Mouse (Mus musculus) layer of hippocampus, postnatal 10 days (tissue): ENCODE results near the gene Pnrc1. TPM values are rescaled to one million over a fixed set of nuclear protein-coding genes. Genes with fewer than 3 reads are reported as not detected.

Source experiments
- DNase-seq, 2 experiments: peaks; one replicate each; pipeline ENCODE4 v3.0.0; 2021; ENCODE audit warnings: low spot score in 2 of 2
- total RNA-seq, 2 experiments: library from RNA; stranded (reverse); gene quantifications; 2 replicates each; pipeline ENCODE4 v1.2.3; 2021

Gene Pnrc1
- total RNA-seq, 2 experiments from 2014 or later = 94.9 to 101 TPM

- DNase-seq = no peak
These were observed 19.3 kb downstream of the Pnrc1 start for GRCm38 (mm10) chr4:33270386-33271314.

GRCm38 (mm10) chr4:33264979-33265726 is 24.8 kb downstream of the Pnrc1 start:
- DNase-seq = no peak

- no peak for DNase-seq
These were observed 27.1 kb downstream of the Pnrc1 start for GRCm38 (mm10) chr4:33262897-33263296.

GRCm38 (mm10) chr4:33261311-33261753 is 28.6 kb downstream of the Pnrc1 start:
- DNase-seq = peak; percentile 55 to 65

GRCm38 (mm10) chr4:33260311-33260710 is 29.7 kb downstream of the Pnrc1 start:
- no peak for DNase-seq

- DNase-seq = no peak
These were observed 32.5 kb downstream of the Pnrc1 start for GRCm38 (mm10) chr4:33257263-33257964.

GRCm38 (mm10) chr4:33254706-33255105 is 35.3 kb downstream of the Pnrc1 start:
- DNase-seq = no peak

- DNase-seq = no peak
These were observed 39.1 kb downstream of the Pnrc1 start for GRCm38 (mm10) chr4:33250867-33251266.

GRCm38 (mm10) chr4:33249716-33250230 is 40.2 kb downstream of the Pnrc1 start:
- DNase-seq = no peak

GRCm38 (mm10) chr4:33248915-33249314 is 41.0 kb downstream of the Pnrc1 start:
- peak in 1 of 2 experiments; percentile 29 for DNase-seq

- DNase-seq = peak; percentile 94 to 98
These were observed 41.7 kb downstream of the Pnrc1 start for GRCm38 (mm10) chr4:33248062-33248889.

GRCm38 (mm10) chr4:33247479-33248053 is 42.4 kb downstream of the Pnrc1 start:
- peak; percentile 100 for DNase-seq

GRCm38 (mm10) chr4:33245853-33246395 is 44.0 kb downstream of the Pnrc1 start:
- no peak for DNase-seq

GRCm38 (mm10) chr4:33243921-33244320 is 46.0 kb downstream of the Pnrc1 start:
- no peak for DNase-seq

- no peak for DNase-seq
These were observed 46.8 kb downstream of the Pnrc1 start for GRCm38 (mm10) chr4:33243016-33243758.

GRCm38 (mm10) chr4:33242536-33242935 is 47.4 kb downstream of the Pnrc1 start:
- peak in 1 of 2 experiments; percentile 19 for DNase-seq

- DNase-seq = no peak
These were observed 59.1 kb downstream of the Pnrc1 start for GRCm38 (mm10) chr4:33230881-33231280.

GRCm38 (mm10) chr4:33229639-33230038 is 60.3 kb downstream of the Pnrc1 start:
- no peak for DNase-seq

- no peak for DNase-seq
These were observed 62.8 kb downstream of the Pnrc1 start for GRCm38 (mm10) chr4:33227164-33227563.
